8 mouse cellular contexts compared by ENCODE assay signal in genomic region chr14:7826151-7826937, GRCm38 (mm10). TPM values are rescaled to one million over a fixed set of nuclear protein-coding genes. Genes with fewer than 3 reads are reported as not detected.
DNase-seq lines count a peak whose midpoint lies in the region; ATAC-seq and TF ChIP-seq lines count a peak whose summit lies in the region.

No protein-coding gene starts in this region.

- H3K9ac ChIP-seq in forebrain, embryonic 14.5 days (ENCODE audit: low read length): no peak overlapping the region
- H3K9ac ChIP-seq in hindbrain, postnatal 0 days (replicated peaks; ENCODE audit: low read length): no peak overlapping the region
- H3K9ac ChIP-seq in liver, embryonic 13.5 days: no peak overlapping the region; the same call in 1 of the 2 replicates

- no peaks in the 10 kb centered on the region for H3K27me3 ChIP-seq in forebrain, embryonic 14.5 days (replicated peaks; ENCODE audit: control insufficient read depth, insufficient read depth, low read length)
- no peaks in the 10 kb centered on the region for H3K27me3 ChIP-seq in hindbrain, postnatal 0 days (ENCODE audit: insufficient read depth, low read length)
- H3K27me3 ChIP-seq in liver, embryonic 13.5 days: no peaks in the 10 kb centered on the region

- peak; percentile 89 for ATAC-seq in forebrain, embryonic 14.5 days
- ATAC-seq in hindbrain, postnatal 0 days: peak; percentile 38; the same call in 1 of the 2 replicates
- ATAC-seq in liver, embryonic 13.5 days (ENCODE audit: low read depth): peak; percentile 81
- no peak for ATAC-seq in erythroblast, adult 5-6 weeks (replicated peaks; ENCODE audit: low FRiP score, poor library complexity, severe bottlenecking)

- H3K27ac ChIP-seq in forebrain, embryonic 14.5 days (ENCODE audit: low read depth, low read length): peak overlapping the region; percentile 70
- peak overlapping the region; percentile 37 for H3K27ac ChIP-seq in hindbrain, postnatal 0 days
- H3K27ac ChIP-seq in liver, embryonic 13.5 days: peak overlapping the region; percentile 75

- no peak overlapping the region for H3K4me2 ChIP-seq in forebrain, embryonic 14.5 days (ENCODE audit: low read length)
- H3K4me2 ChIP-seq in hindbrain, postnatal 0 days (ENCODE audit: low read depth, low read length): no peak overlapping the region
- H3K4me2 ChIP-seq in liver, embryonic 13.5 days: peak overlapping the region; percentile 20; the same call in 1 of the 2 replicates

- H3K36me3 ChIP-seq in forebrain, embryonic 14.5 days (ENCODE audit: control insufficient read depth, insufficient read depth, low read length): no peaks in the 10 kb centered on the region
- no peaks in the 10 kb centered on the region for H3K36me3 ChIP-seq in hindbrain, postnatal 0 days (ENCODE audit: insufficient read depth, low read length)
- H3K36me3 ChIP-seq in liver, embryonic 13.5 days: 0 out of 2 replicates have a peak, but pooled peaks cover 4% of the 10 kb centered on the region

- DNase-seq in lung, adult 18-20 months: peak; percentile 26 to 44
- no peak for DNase-seq in lung, postnatal 14 days
- DNase-seq in forebrain, embryonic 14.5 days (ENCODE audit: low spot score): peak; percentile 72
- DNase-seq in hindbrain, postnatal 0 days (ENCODE audit: low spot score): peak; percentile 16
- no peak for DNase-seq in liver, embryonic 13.5 days
- DNase-seq in yolk sac, embryonic 10.5 days (ENCODE audit: low spot score): peak; percentile 85
- DNase-seq in right cerebral cortex, postnatal 36 days (ENCODE audit: low spot score in 2 of 2): no peak

- H3K4me3 ChIP-seq in forebrain, embryonic 14.5 days (ENCODE audit: low read depth, low read length): no peak overlapping the region
- H3K4me3 ChIP-seq in hindbrain, postnatal 0 days (ENCODE audit: low read length): no peak overlapping the region
- no peak overlapping the region for H3K4me3 ChIP-seq in liver, embryonic 13.5 days (replicated peaks)

- peaks cover 27% of the 10 kb centered on the region for H3K4me1 ChIP-seq in forebrain, embryonic 14.5 days (ENCODE audit: control insufficient read depth, insufficient read depth, low read length)
- H3K4me1 ChIP-seq in hindbrain, postnatal 0 days (ENCODE audit: insufficient read depth, low read length): peaks cover 27% of the 10 kb centered on the region
- peaks cover 48% of the 10 kb centered on the region for H3K4me1 ChIP-seq in liver, embryonic 13.5 days (replicated peaks)

- WGBS in forebrain, embryonic 14.5 days: 15% methylated on average over 10 of the region's 10 CpGs
- 32% methylated on average over 10 of the region's 10 CpGs for WGBS in hindbrain, postnatal 0 days
- 35% methylated on average over 10 of the region's 10 CpGs for WGBS in liver, embryonic 13.5 days (ENCODE audit: insufficient replicate concordance)

- TF ChIP-seq CTCF in hindbrain, postnatal 0 days (IDR thresholded peaks at IDR 0.05; ENCODE audit: low read depth): no peak

- H3K9me3 ChIP-seq in forebrain, embryonic 14.5 days (replicated peaks; ENCODE audit: control insufficient read depth, low read length): no peaks in the 10 kb centered on the region
- no peaks in the 10 kb centered on the region for H3K9me3 ChIP-seq in hindbrain, postnatal 0 days (ENCODE audit: low read length)
- no peaks in the 10 kb centered on the region; the same call in 1 of the 2 replicates for H3K9me3 ChIP-seq in liver, embryonic 13.5 days (replicated peaks)

RNA-seq across cellular contexts. Expression of gene Flnb, which starts 8.6 kb away (rescaled TPM):
- 6.8 and 8.0 TPM in 2 replicates for polyA plus RNA-seq in forebrain, embryonic 14.5 days (2014; fragmentation: Nextera tagmentation; extraction: Ambion mirVana)
- total RNA-seq in hindbrain, postnatal 0 days (2014; rRNA removed): 28.8 and 32.7 TPM in 2 replicates
- polyA plus RNA-seq in hindbrain, postnatal 0 days (2015; fragmentation: Nextera tagmentation; extraction: Ambion mirVana): 4.2 and 8.5 TPM in 2 replicates
- polyA plus RNA-seq in liver, embryonic 13.5 days (2015; fragmentation: Nextera tagmentation; extraction: Ambion mirVana): 2.9 and 3.8 TPM in 2 replicates
- 2.7 and 3.8 TPM in 2 replicates for total RNA-seq in erythroblast, adult 5-6 weeks (2015; ENCODE audit: low replicate concordance)
- total RNA-seq in erythroblast, adult 5-6 weeks (2017; ENCODE audit: low replicate concordance): 2.0 and 2.2 TPM in 2 replicates

RNA-seq across cellular contexts. Expression of gene Gm26661, which starts 35.0 kb away (rescaled TPM):
- polyA plus RNA-seq in forebrain, embryonic 14.5 days (2014; fragmentation: Nextera tagmentation; extraction: Ambion mirVana): not detected in 2 replicates
- not detected in 2 replicates for total RNA-seq in hindbrain, postnatal 0 days (2014; rRNA removed)
- 0.94 TPM in 1 of 2 replicates, not detected in the other for polyA plus RNA-seq in hindbrain, postnatal 0 days (2015; fragmentation: Nextera tagmentation; extraction: Ambion mirVana)
- polyA plus RNA-seq in liver, embryonic 13.5 days (2015; fragmentation: Nextera tagmentation; extraction: Ambion mirVana): not detected in 2 replicates
- not detected in 2 replicates for total RNA-seq in erythroblast, adult 5-6 weeks (2015; ENCODE audit: low replicate concordance)
- not detected in 2 replicates for total RNA-seq in erythroblast, adult 5-6 weeks (2017; ENCODE audit: low replicate concordance)

Comparison
In these comparisons a context has a peak if more than half of its experiments do, and no peak if none do; other contexts are left out.
1. DNase-seq: peak in lung, adult 18-20 months (2 of 2), forebrain, embryonic 14.5 days (single experiment), hindbrain, postnatal 0 days (single experiment) and yolk sac, embryonic 10.5 days (single experiment); none in lung, postnatal 14 days (single experiment), liver, embryonic 13.5 days (single experiment) and right cerebral cortex, postnatal 36 days (0 of 2).
2. Peak in every context shown above with its lines, with median percentiles within 50 percentile points of each other: H3K27ac ChIP-seq.